Mouse (Mus musculus): ENCODE measurements around the gene Vps52.
"Not testable (repeated sequence)": the region's sequence is repeated elsewhere in the genome, so short reads cannot be mapped to it uniquely, and the experiment has no call there.

Vps52 gene

GRCm38 (mm10) chr17:34000796-34001195 lies 45.2 kb downstream of the Vps52 start:
- not testable (repeated sequence) for DNase-seq (ENCODE audit: low read depth, low spot score)

GRCm38 (mm10) chr17:34003426-34003825 lies 47.8 kb downstream of the Vps52 start:
- DNase-seq (ENCODE audit: low read depth, low spot score): no peak

GRCm38 (mm10) chr17:34006570-34006969 lies 51.0 kb downstream of the Vps52 start:
- DNase-seq (ENCODE audit: low read depth, low spot score): no peak

GRCm38 (mm10) chr17:34010156-34010555 lies 54.5 kb downstream of the Vps52 start:
- DNase-seq (ENCODE audit: low read depth, low spot score): no peak

- no peak for DNase-seq (ENCODE audit: low read depth, low spot score)
These were observed 57.8 kb downstream of the Vps52 start for GRCm38 (mm10) chr17:34013436-34013835.

All from A20 (cell line).